Mouse (Mus musculus): ENCODE measurements at regions not wholly inside any gene's neighbourhood (a gene's known extent, or its start where the extent isn't known, plus 50 kb on each side); places are given as distances from the start of the nearest gene placed in this dataset.

GRCm38 (mm10) chr3:9339669-9340068, 270.2 kb downstream of the Zfp704 start:
- no peak for TF ChIP-seq POLR2A (IDR thresholded peaks at IDR 0.05; ENCODE audit: insufficient read depth, low read depth, low read length)
- TF ChIP-seq CTCF (IDR thresholded peaks at IDR 0.05; ENCODE audit: insufficient read depth, low read depth, low read length), result no peak
- 93% methylated on average over 4 of the region's 4 CpGs for WGBS
- Histone ChIP-seq H3K27ac (ENCODE audit: insufficient read depth, low read depth, low read length) (no peak overlapping the region), H3K4me1 (ENCODE audit: control insufficient read depth, insufficient read depth, low read length) (peaks cover 5% of the 10 kb centered on the region), H3K4me3 (ENCODE audit: insufficient read depth, low read depth, low read length) (no peak overlapping the region)

GRCm38 (mm10) chr3:9335580-9335979, 274.3 kb downstream of the Zfp704 start:
- TF ChIP-seq POLR2A (IDR thresholded peaks at IDR 0.05; ENCODE audit: insufficient read depth, low read depth, low read length) (no peak), CTCF (IDR thresholded peaks at IDR 0.05; ENCODE audit: insufficient read depth, low read depth, low read length) (no peak)
- 90% methylated on average over 4 of the region's 4 CpGs for WGBS
- Histone ChIP-seq H3K27ac (ENCODE audit: insufficient read depth, low read depth, low read length) (no peak overlapping the region), H3K4me3 (ENCODE audit: insufficient read depth, low read depth, low read length) (no peak overlapping the region), H3K4me1 (ENCODE audit: control insufficient read depth, insufficient read depth, low read length) (peaks cover 3% of the 10 kb centered on the region)
